Mouse (Mus musculus): ENCODE measurements around the gene Luc7l3. TPM values are rescaled to one million over a fixed set of nuclear protein-coding genes. Genes with fewer than 3 reads are reported as not detected.
A peak's percentile ranks its signal among the peaks of the same experiment; 100 is the strongest.

Luc7l3 gene
- total and polyA plus RNA-seq, 3 experiments = 47.3 to 90.5 (median 54.7) TPM

DNA sequence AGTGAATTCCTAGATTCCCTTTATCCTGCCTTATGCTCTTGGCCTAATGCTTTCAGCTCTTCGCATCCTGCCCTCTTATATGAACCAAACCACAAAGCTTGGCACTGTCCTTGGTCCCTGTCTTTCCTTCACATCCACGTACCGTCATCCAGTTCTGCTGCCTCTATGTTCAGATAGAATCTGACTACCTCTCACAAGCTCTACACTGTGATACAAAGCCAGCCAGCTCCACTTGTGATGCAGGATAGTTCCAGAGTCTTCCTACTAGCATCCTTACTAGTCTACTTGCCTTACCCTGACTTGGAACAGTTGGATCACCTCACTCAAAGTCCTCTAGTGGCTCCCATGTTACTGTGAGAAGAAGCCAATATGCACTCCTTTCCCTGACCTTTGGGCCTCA is 8.4 kb upstream of the Luc7l3 start:
- no peak overlapping the region for H3K9ac ChIP-seq (ENCODE audit: control insufficient read depth, low read depth, low read length, poor library complexity, severe bottlenecking)

GRCm38 (mm10) chr11:94329270-94329891 is 7.6 kb upstream of the Luc7l3 start:
- peak; percentile 76 for DNase-seq (ENCODE audit: low read depth, low spot score)
- H3K4me1 ChIP-seq (ENCODE audit: control insufficient read depth in 1 of 2, insufficient read depth in 2 of 2, low read length in 2 of 2) = peaks cover 4 to 14% of the 10 kb centered on the region in 2 experiments; a peak in 3 of 4 replicates
- H3K27ac ChIP-seq (ENCODE audit: control insufficient read depth, low read depth, low read length) = no peak overlapping the region
- no peaks in the 10 kb centered on the region for H3K27me3 ChIP-seq (ENCODE audit: control insufficient read depth in 1 of 2, insufficient read depth in 2 of 2, low read length in 2 of 2)
- H3K9me3 ChIP-seq (replicated peaks; ENCODE audit: insufficient read depth, low read length) = no peaks in the 10 kb centered on the region
- H3K36me3 ChIP-seq (ENCODE audit: control insufficient read depth in 1 of 2, insufficient read depth in 2 of 2, low read length in 2 of 2) = peaks cover 0 to 22% of the 10 kb centered on the region in 2 experiments; a peak in 2 of 4 replicates
- H3K79me2 ChIP-seq (ENCODE audit: control insufficient read depth, insufficient read depth, low read length, poor library complexity) = peaks cover 10% of the 10 kb centered on the region
- H3K9ac ChIP-seq (ENCODE audit: control insufficient read depth, low read depth, low read length, poor library complexity, severe bottlenecking) = no peak overlapping the region
- no peak overlapping the region for H3K4me3 ChIP-seq (ENCODE audit: control insufficient read depth in 1 of 2, insufficient read depth in 1 of 2, low read depth in 2 of 2, low read length in 2 of 2)
- TF ChIP-seq HCFC1 (IDR thresholded peaks at IDR 0.05; ENCODE audit: low read depth, low read length) = no peak
- TF ChIP-seq NRF1 (IDR thresholded peaks at IDR 0.05; ENCODE audit: insufficient read depth, low read depth, low read length, poor library complexity, severe bottlenecking) = no peak
- TF ChIP-seq MEF2A (IDR thresholded peaks at IDR 0.05; ENCODE audit: extremely low read depth, insufficient replicate concordance, low read depth, low read length, poor library complexity, severe bottlenecking) = no peak
- TF ChIP-seq TAL1 (IDR thresholded peaks at IDR 0.05; ENCODE audit: low read length) = no peak
- TF ChIP-seq UBTF (IDR thresholded peaks at IDR 0.05; ENCODE audit: borderline replicate concordance, insufficient read depth, low read depth, low read length) = no peak
- peak; percentile 54 for TF ChIP-seq SMC3 (IDR thresholded peaks at IDR 0.05; ENCODE audit: low read depth, low read length)
- TF ChIP-seq USF2 (IDR thresholded peaks at IDR 0.05; ENCODE audit: borderline replicate concordance in 1 of 2, insufficient read depth in 1 of 2, low read depth in 1 of 2, low read length in 2 of 2) = no peak
- TF ChIP-seq MAX (IDR thresholded peaks at IDR 0.05; ENCODE audit: low read length) = no peak
- TF ChIP-seq ZMIZ1 (IDR thresholded peaks at IDR 0.05; ENCODE audit: low read depth, low read length) = no peak
- no peak for TF ChIP-seq ZC3H11A (IDR thresholded peaks at IDR 0.05; ENCODE audit: low read depth, low read length)
- TF ChIP-seq GABPA (IDR thresholded peaks at IDR 0.05; ENCODE audit: low read depth, low read length) = no peak
- TF ChIP-seq POLR2AphosphoS5 (IDR thresholded peaks at IDR 0.05; ENCODE audit: borderline replicate concordance, low read depth, low read length) = no peak
- 0 out of 2 replicates have a peak, but pooled peaks have one; percentile 19 for TF ChIP-seq SIN3A (IDR thresholded peaks at IDR 0.05; ENCODE audit: low read length)
- TF ChIP-seq RAD21 (IDR thresholded peaks at IDR 0.05; ENCODE audit: low read depth, low read length) = peak; percentile 72
- TF ChIP-seq TCF12 (IDR thresholded peaks at IDR 0.05; ENCODE audit: low read depth, low read length) = no peak
- TF ChIP-seq CHD2 (IDR thresholded peaks at IDR 0.05; ENCODE audit: low read length) = no peak
- TF ChIP-seq JUND (IDR thresholded peaks at IDR 0.05; ENCODE audit: low read depth, low read length) = no peak
- TF ChIP-seq MYB (IDR thresholded peaks at IDR 0.05; ENCODE audit: low read depth, low read length) = no peak
- TF ChIP-seq E2F4 (IDR thresholded peaks at IDR 0.05; ENCODE audit: borderline replicate concordance, low read depth, low read length) = no peak
- no peak for TF ChIP-seq EP300 (IDR thresholded peaks at IDR 0.05; ENCODE audit: low read depth in 1 of 2, low read length in 2 of 2)
- TF ChIP-seq ZKSCAN1 (IDR thresholded peaks at IDR 0.05; ENCODE audit: low read depth, low read length) = no peak
- TF ChIP-seq POLR2AphosphoS2 (IDR thresholded peaks at IDR 0.05; ENCODE audit: low read length) = no peak
- TF ChIP-seq ZNF384 (IDR thresholded peaks at IDR 0.05; ENCODE audit: low read depth, low read length) = peak; percentile 75
- TF ChIP-seq USF1 (IDR thresholded peaks at IDR 0.05; ENCODE audit: low read depth, low read length) = no peak
- TF ChIP-seq BHLHE40 (IDR thresholded peaks at IDR 0.05; ENCODE audit: borderline replicate concordance, low read depth, low read length) = no peak
- no peak for TF ChIP-seq MYC (IDR thresholded peaks at IDR 0.05; ENCODE audit: low read depth, low read length)
- no peak for TF ChIP-seq MAFK (IDR thresholded peaks at IDR 0.05; ENCODE audit: borderline replicate concordance, low read depth, low read length)
- TF ChIP-seq ETS1 (IDR thresholded peaks at IDR 0.05; ENCODE audit: low read depth, low read length) = no peak
- no peak for TF ChIP-seq NELFE (IDR thresholded peaks at IDR 0.05; ENCODE audit: low read depth, low read length)

More for the DNA sequence above, 8.4 kb upstream of the Luc7l3 start:
- Histone ChIP-seq H3K79me2 (ENCODE audit: control insufficient read depth, insufficient read depth, low read length, poor library complexity) (peaks cover 10% of the 10 kb centered on the region), H3K4me1 (ENCODE audit: control insufficient read depth in 1 of 2, insufficient read depth in 2 of 2, low read length in 2 of 2) (peaks cover 4 to 17% of the 10 kb centered on the region in 2 experiments; a peak in 3 of 4 replicates), H3K36me3 (ENCODE audit: control insufficient read depth in 1 of 2, insufficient read depth in 2 of 2, low read length in 2 of 2) (peaks cover 2 to 23% of the 10 kb centered on the region in 2 experiments; a peak in 3 of 4 replicates), H3K27ac (ENCODE audit: control insufficient read depth, low read depth, low read length) (no peak overlapping the region), H3K4me3 (ENCODE audit: control insufficient read depth in 1 of 2, insufficient read depth in 1 of 2, low read depth in 2 of 2, low read length in 2 of 2) (no peak overlapping the region), H3K9me3 (replicated peaks; ENCODE audit: insufficient read depth, low read length) (no peaks in the 10 kb centered on the region), H3K27me3 (ENCODE audit: control insufficient read depth in 1 of 2, insufficient read depth in 2 of 2, low read length in 2 of 2) (no peaks in the 10 kb centered on the region)
- no peak for DNase-seq (ENCODE audit: low read depth, low spot score)
- no peak for TF ChIP-seq BHLHE40 (IDR thresholded peaks at IDR 0.05; ENCODE audit: borderline replicate concordance, low read depth, low read length)
- TF ChIP-seq JUND (IDR thresholded peaks at IDR 0.05; ENCODE audit: low read depth, low read length) = no peak

Measured in MEL (cell line).